Comparison of ENCODE assay signal across 15 mouse cellular contexts in genomic region chr16:72937183-72937582, GRCm38 (mm10).
"Had no signal": no experiment of that assay in that cellular context is flagged by ENCODE, and none has a peak within 500 bp of the region (broad histone marks: within the 10 kb centered on the region; RNA-seq: fewer than 3 reads in every experiment).

No protein-coding gene starts in this region.

- H3K4me3 ChIP-seq: layer of hippocampus, adult 2 months; limb, embryonic 15.5 days; liver, embryonic 13.5 days; megakaryocyte, embryonic 14.5 days; midbrain, embryonic 15.5 days; stomach, embryonic 15.5 days had no signal

- H3K27me3 ChIP-seq: limb, embryonic 15.5 days; liver, embryonic 13.5 days; megakaryocyte, embryonic 14.5 days; midbrain, embryonic 15.5 days; stomach, embryonic 15.5 days had no signal

- DNase-seq: kidney, adult 18-20 months; kidney, postnatal 10 days; kidney, postnatal 4 days; left cerebral cortex, postnatal 4 days; liver, embryonic 13.5 days; liver, postnatal 0 days; right cerebral cortex, postnatal 14 days; thymus, adult 2 months; thymus, postnatal 25 days had no signal

- H3K4me2 ChIP-seq: limb, embryonic 15.5 days; liver, embryonic 13.5 days; midbrain, embryonic 15.5 days; stomach, embryonic 15.5 days had no signal

- H3K27ac ChIP-seq: layer of hippocampus, adult 2 months; limb, embryonic 15.5 days; liver, embryonic 13.5 days; macrophage; midbrain, embryonic 15.5 days; stomach, embryonic 15.5 days had no signal

- H3K4me1 ChIP-seq: liver, embryonic 13.5 days; megakaryocyte, embryonic 14.5 days had no signal

- H3K36me3 ChIP-seq: limb, embryonic 15.5 days; liver, embryonic 13.5 days; midbrain, embryonic 15.5 days; stomach, embryonic 15.5 days had no signal

- H3K9ac ChIP-seq: limb, embryonic 15.5 days; liver, embryonic 13.5 days; liver, postnatal 0 days; midbrain, embryonic 15.5 days; stomach, embryonic 15.5 days had no signal

- H3K9me3 ChIP-seq: limb, embryonic 15.5 days; liver, embryonic 13.5 days; megakaryocyte, embryonic 14.5 days; midbrain, embryonic 15.5 days; stomach, embryonic 15.5 days had no signal

- ATAC-seq: liver, postnatal 0 days; midbrain, embryonic 15.5 days had no signal
